Mouse (Mus musculus): ENCODE measurements around the gene Rapgef5.

Rapgef5 gene

DNA sequence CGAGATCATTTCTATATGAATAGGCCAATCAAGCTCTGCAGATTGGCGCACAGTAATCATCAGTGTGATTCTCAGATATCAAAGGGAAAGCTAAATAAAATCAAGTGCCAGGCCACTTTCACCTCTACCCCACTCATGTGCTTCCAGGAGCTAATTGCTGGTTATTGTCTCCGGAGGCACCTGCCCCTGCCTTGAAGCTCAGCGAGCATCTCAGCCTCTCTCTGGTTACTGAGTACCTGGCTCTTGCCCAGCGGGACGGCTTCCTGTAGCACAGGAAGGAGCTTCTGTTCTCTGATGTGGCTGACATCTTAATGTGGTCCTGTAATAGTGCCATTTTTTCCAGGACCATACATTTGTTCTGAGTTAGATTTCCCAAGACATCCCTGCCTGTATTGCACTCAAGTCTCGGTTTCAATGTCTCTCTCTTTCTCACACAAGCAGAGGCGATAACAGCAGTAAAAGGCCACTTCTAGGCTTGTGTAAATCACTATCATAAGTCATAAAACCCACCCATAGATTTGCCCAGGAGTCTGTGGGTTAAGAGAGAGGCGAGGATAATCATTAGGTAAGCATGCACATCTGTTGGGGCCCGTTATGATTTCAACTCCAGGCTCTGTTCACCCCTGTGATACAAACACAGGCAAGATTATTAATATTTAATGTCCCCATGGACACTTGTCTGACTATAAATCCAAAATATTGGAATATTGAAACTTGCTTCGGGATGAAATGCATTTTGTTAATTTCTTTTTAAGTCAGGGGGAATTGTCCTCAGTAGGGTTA lies 2.9 kb upstream of the Rapgef5 start:
- no peak for TF ChIP-seq GATA4 (IDR thresholded peaks at IDR 0.05; ENCODE audit: insufficient replicate concordance, low read length)

DNA sequence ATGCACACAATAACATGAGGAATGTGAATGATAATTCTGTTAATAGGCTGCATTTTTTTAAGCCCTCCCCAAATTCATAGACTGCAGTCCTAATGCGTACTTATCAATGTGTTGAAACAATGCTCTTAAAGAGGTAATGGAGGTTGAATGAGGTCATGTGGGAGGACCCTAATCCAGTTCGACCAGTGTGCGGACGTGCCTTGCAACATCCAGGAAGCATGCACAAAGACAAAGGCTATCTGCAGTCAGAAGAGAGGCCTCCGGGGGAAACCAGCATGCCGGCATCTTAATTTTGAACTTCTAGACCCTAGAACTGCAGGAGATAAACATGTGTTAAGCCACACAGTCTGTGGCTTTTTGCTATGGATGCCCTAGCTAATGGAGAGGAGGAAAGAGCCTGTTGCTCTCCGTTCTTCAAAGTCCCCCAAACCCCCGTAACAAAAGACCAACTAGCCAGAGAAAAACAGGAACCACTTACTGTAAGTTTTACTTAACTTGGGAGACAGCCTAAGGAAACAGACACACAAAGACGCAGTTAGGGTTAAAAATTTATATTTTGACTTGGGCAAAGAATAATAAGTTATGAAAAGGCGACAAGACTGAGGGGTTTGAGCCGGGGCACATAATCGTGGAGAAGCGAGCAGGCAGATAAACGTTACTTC lies 1.1 kb downstream of the Rapgef5 start:
- no peak for TF ChIP-seq GATA4 (IDR thresholded peaks at IDR 0.05; ENCODE audit: insufficient replicate concordance, low read length)

- TF ChIP-seq GATA4 (IDR thresholded peaks at IDR 0.05; ENCODE audit: insufficient replicate concordance, low read length), result no peak
These were observed 8.2 kb downstream of the Rapgef5 start for GRCm38 (mm10) chr12:117524311-117525013.

GRCm38 (mm10) chr12:117527889-117528288 lies 11.6 kb downstream of the Rapgef5 start:
- no peak for TF ChIP-seq GATA4 (IDR thresholded peaks at IDR 0.05; ENCODE audit: insufficient replicate concordance, low read length)

GRCm38 (mm10) chr12:117528509-117529145 lies 12.3 kb downstream of the Rapgef5 start:
- no peak for TF ChIP-seq GATA4 (IDR thresholded peaks at IDR 0.05; ENCODE audit: insufficient replicate concordance, low read length)

- no peak for TF ChIP-seq GATA4 (IDR thresholded peaks at IDR 0.05; ENCODE audit: insufficient replicate concordance, low read length)
These were observed 14.8 kb downstream of the Rapgef5 start for GRCm38 (mm10) chr12:117531106-117531505.

DNA sequence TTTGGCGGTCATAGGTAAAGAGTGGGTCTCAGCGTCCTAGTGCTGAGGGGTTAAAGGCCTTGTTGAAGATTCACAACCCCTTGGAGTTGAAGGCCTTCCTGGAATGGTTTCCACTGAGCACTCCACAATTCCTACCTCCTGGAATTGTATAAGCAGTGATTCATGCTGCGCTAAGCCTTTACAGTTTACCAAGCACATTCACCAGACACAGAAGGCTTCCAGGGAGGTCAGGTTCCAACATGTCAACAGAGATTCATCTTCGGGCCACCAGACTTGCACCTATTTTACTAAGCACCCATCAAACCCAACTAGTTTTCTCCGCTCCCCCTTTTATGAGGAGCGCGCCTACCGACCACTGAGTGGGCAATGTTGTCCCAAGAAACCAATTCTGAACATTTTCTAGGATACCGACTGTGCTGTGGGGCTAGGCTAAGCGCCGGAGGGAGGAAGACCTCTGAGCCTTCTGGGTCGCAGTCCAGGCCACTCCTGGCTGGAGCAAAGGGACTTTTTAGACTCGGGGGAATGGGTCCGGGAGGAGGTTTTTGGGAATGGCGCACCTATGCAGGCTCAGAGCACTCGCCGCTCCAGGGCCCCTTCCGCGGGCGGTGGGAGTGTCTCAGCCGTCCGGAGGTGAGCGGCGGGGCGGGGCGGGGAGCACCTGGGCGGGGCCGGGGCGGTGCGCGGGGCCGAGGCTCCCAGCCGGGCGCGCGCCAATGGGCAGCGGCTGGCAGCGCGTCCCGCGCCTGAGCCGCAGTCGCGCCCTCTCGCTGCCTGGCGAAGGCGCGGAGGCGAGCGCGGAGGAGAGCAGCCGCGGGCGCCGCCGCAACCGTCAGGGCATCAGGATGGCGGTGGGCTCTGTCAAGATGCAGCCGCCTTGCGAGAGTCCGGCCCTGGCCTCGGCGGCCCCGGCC lies 17.2 kb downstream of the Rapgef5 start:
- TF ChIP-seq GATA4 (IDR thresholded peaks at IDR 0.05; ENCODE audit: insufficient replicate concordance, low read length), result no peak

- TF ChIP-seq GATA4 (IDR thresholded peaks at IDR 0.05; ENCODE audit: insufficient replicate concordance, low read length), result no peak
These were observed 17.9 kb downstream of the Rapgef5 start for GRCm38 (mm10) chr12:117534087-117534751.

DNA sequence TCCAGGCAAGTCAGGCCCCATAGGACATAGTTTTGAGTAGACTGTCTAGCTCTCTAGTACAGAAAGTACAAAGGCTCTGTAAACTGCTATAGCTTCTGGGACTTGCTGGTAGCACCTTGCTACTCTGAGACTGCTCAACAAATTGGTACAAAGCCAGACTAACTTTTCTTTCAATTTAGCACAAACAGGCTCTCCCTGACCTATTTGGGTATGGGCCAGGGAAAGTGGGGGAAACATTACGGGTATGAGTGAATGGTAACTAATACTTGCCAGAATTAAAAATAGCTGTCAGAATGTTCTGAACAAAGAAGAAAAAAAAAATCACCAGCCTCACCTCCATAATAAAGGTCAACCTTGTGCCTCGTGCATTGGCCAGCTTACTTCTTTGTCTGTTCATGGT lies 24.1 kb downstream of the Rapgef5 start:
- TF ChIP-seq GATA4 (IDR thresholded peaks at IDR 0.05; ENCODE audit: insufficient replicate concordance, low read length), result no peak

DNA sequence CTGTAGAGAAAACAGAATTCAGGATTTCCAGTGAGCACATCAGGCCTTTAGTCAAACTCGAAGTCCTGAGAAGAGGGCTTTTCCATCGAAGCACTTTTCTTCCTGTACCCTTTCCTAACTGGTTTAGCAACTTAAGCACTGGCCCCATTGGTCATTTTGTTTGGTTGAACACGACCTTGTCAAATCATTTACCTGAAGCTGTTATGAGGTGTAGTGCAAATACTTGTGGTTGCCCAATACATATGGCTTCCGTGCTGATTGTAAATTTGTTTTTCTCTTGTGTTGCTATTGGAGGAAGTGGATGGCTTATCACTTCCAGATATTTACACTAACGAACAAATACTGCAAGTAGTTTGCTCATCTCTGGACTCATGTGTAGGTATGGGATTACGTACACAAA lies 29.0 kb downstream of the Rapgef5 start:
- TF ChIP-seq GATA4 (IDR thresholded peaks at IDR 0.05; ENCODE audit: insufficient replicate concordance, low read length), result no peak

DNA sequence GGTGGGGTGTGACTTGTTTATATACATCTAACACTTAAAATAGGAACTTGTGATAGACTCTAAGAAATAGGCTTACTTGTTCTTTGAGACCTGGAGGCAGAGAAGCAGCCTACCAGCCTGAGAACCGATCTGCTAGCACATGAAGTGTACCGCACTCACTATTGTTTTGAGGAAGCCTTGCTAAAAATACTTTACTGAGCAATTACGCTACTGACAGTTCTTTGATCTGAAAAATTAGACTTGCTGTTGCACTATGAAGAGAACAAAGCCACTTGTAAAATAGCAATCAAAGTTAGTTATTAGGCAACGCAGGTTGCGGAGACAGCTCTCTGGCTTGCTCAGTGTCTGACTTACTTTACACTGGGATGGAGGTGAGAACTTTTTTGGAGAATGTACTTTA lies 37.1 kb downstream of the Rapgef5 start:
- no peak for TF ChIP-seq GATA4 (IDR thresholded peaks at IDR 0.05; ENCODE audit: insufficient replicate concordance, low read length)

- TF ChIP-seq GATA4 (IDR thresholded peaks at IDR 0.05; ENCODE audit: insufficient replicate concordance, low read length), result no peak
These were observed 38.4 kb downstream of the Rapgef5 start for GRCm38 (mm10) chr12:117554612-117555063.

- no peak for TF ChIP-seq GATA4 (IDR thresholded peaks at IDR 0.05; ENCODE audit: insufficient replicate concordance, low read length)
These were observed 44.2 kb downstream of the Rapgef5 start for GRCm38 (mm10) chr12:117560450-117560849.
